Mouse (Mus musculus): ENCODE data around the gene Hipk2. TPM values are rescaled to one million over a fixed set of nuclear protein-coding genes. Genes with fewer than 3 reads are reported as not detected.

Gene Hipk2
- polyA plus RNA-seq, 3 experiments from 2014 or later: 10.2 to 17.9 (median 17.6) TPM

- ATAC-seq: no peak
Observed at GRCm38 (mm10) chr6:38827435-38827834, 48.5 kb downstream of the Hipk2 start.

GRCm38 (mm10) chr6:38826857-38827256 is 49.1 kb downstream of the Hipk2 start:
- no peak for ATAC-seq

- no peak for ATAC-seq
Observed at GRCm38 (mm10) chr6:38825886-38826285, 50.1 kb downstream of the Hipk2 start.

DNA sequence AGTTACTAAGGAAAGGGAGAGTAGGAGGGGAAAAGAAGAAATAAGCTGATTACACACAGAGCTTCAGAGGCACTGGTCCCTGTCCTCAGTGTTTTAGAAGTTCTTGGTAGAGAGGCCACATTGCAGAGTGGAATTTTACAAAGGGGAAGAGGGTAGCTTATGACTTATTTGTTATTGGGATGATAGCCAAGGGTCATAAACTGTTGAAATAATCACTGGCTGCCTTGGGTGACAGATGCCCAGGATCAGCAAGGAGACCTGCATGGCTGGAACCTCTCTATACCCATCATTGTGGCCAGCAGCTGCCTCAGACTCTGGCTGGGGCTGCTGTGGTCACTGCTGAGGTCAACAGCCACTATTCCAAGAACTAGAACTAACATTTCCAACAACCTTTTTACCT is 52.1 kb downstream of the Hipk2 start:
- no peak for ATAC-seq

DNA sequence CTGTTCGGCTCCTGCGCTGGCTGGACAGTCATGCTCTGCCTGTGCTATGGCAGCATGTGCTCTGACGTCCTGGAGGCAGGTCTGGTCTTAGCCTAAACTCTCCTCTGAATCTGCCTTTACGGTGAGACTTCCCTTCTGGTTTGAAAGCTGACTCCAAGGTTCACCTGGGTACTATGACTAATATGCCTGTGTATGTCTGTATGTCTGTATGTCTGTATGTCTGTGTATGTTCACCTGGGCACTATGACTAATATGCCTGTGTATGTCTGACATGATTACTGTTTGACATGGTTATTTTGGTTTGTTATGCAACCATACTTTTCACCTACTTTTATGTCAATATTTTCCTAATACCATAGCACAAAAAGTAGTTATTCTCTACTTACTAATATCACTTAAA is 52.8 kb downstream of the Hipk2 start:
- no peak for ATAC-seq

DNA sequence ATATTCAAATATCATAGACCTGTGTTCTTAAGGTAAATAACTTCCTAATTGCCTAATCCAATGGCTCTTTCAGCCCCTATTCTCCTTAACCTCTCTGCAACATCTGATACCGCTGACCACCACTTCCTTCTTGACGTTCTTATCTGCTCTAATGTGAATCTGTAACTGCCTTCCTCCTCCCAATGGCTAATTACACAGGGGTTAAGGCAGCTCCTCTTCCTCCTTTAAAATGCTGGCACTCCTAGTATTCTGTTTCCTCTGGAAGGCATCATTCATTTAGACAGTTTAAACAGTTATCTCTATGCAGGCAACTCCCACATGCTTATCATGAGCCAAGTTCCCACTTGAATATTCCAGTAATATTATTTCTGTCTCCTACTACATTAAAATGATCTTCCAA is 54.3 kb downstream of the Hipk2 start:
- no peak for ATAC-seq

- no peak for ATAC-seq
Observed at GRCm38 (mm10) chr6:38820862-38821261, 55.1 kb downstream of the Hipk2 start.

- ATAC-seq: no peak
Observed at GRCm38 (mm10) chr6:38816216-38816615, 59.7 kb downstream of the Hipk2 start.

DNA sequence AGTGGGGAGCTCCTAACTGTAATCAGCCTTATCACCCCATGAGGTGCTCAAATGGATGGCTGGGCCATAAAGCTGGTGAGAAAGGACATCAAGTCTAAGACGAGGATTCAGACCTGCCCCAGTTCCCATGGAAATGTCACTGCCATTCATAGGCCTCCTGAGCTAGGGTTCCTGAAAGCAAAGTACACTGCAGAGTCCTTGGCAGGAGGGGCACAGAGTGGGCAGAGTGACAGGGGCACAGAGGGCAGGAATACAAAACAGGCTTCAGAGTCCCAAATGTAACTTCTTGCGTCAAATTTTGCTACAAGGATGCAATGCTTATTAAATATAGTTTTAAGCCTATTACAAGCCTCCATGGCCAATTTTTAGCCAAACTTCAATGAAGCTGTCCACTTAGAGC is 60.4 kb downstream of the Hipk2 start:
- ATAC-seq: no peak

- ATAC-seq: no peak
Observed at GRCm38 (mm10) chr6:38814690-38815089, 61.3 kb downstream of the Hipk2 start.

- no peak for ATAC-seq
Observed at GRCm38 (mm10) chr6:38811459-38812145, 64.4 kb downstream of the Hipk2 start.

DNA sequence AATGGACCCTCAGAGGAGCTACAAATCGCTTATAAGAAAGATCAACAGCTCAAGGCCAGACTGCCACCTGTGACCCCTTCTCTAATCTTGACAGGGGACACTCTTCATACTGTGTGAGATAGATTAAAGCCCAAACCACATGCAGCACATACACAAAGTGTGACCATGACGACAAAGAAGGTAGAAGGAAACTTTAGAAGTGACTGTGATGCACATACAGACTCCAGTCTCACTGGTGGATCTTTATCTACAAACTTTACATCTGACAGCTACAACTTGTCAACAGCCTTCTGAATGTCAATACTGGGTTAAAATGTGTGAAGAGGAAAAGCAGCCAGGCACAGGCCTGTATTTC is 65.9 kb downstream of the Hipk2 start:
- peak; percentile 81 for ATAC-seq

DNA sequence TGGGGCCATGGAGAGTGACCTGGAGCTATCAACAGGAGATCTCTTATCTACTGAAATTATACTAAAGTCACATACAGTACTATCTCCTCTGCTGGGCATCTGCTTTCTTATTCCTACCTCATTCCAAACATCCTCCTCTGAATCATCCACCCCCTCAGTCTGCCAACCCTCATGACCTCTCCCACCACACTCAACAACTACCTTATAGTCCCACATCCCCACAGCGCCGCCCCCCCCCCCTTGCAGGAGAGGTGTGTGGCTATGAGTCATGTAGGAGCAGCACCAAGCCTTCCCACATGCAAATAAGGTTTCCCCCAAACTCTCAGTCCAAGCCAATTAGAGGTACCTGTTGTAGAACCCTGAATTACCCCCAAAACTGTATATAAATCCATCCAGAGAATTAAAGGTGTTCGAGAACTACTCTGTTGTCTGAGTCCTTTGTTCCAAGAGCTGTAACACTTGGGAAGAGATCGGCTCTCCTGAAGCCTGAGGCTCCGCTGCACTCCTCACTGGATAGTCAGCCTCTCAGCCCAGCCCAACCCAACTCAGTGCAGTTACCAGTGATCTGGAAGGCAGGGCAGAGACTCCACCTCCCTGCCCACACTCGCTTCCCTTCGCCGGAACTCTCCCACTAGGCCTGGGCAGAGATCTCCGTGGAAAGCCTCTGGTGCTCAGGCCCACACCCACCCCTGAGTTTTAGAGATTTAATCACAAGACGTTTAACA is 66.4 kb downstream of the Hipk2 start:
- ATAC-seq: peak; percentile 67

DNA sequence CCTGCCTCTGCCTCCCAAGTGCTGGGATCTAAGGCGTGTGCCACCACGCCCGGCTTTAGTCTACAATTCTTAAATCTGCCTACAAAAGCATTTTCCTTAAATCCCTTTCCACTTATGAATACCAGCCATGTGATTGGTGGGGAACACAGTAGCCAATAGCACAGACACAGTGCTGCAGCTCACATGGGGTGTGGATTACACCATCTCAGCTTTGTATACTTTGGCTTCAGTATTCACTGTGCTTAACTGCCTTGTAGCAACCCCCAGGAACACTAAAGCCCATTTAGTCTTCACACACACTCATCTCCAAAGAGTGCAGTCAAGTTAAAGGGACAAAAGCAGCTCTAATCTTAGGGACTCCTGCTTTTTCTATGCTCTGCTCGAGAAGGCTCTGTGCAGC is 67.6 kb downstream of the Hipk2 start:
- no peak for ATAC-seq

- ATAC-seq: peak; percentile 17
Observed at GRCm38 (mm10) chr6:38806963-38807445, 69.0 kb downstream of the Hipk2 start.

DNA sequence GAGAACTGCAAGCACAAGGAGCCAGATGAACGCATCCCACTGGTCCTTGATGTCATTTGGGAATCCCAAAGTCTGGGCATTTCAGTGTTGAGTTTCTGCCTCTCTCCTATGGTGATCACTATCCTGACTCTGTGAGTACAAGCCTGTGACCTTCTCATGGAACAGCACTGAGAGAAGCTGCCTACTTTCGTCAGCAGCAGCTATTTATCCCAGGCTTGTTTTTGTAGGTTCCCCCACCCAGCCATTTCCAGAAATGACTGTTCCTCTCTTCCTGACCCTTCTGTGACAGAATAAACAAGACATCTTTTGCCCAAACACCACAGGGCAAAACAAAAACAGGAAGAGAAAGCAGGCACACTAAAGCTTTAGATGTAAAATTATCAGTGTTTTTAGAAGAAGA is 70.4 kb downstream of the Hipk2 start:
- ATAC-seq: no peak

DNA sequence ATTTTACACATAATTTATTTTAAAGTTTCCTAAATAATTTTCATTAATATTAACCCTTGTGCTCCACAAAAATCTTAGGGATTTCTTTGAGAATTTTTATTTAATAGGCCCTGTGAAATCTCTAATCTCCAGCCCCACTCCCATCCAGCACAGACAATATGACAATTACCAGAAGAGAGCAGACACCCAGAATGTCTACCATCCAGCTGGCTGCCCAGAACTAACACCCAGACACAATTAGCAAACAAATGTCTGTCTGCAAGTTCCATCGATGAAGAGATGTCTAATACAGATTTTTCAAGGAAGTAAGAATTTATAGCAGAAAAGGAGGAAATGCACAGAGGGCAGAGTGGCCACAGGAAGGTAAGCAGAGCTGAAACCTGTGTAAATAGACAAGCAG is 74.7 kb downstream of the Hipk2 start:
- ATAC-seq: no peak

DNA sequence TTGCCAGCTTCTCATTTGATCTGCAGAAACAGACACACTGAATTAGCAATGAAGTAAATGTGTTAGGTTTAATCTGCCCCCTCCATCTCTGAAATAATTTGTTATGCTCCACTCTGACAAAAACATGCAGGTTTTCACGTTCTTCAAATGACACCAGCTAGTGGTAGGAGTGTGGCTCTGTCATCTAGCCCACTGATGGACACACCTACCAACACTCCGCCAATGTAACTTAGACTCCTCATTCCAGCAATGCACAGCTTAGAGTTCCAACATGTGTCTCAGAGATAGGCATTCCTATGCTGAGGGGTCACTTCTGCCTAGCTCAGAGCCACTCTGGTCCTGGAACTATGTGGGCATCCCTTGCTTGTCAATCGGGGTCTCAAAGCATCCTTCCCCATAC is 78.4 kb downstream of the Hipk2 start:
- no peak for ATAC-seq

- no peak for ATAC-seq
Observed at GRCm38 (mm10) chr6:38796993-38797392, 79.0 kb downstream of the Hipk2 start.

DNA sequence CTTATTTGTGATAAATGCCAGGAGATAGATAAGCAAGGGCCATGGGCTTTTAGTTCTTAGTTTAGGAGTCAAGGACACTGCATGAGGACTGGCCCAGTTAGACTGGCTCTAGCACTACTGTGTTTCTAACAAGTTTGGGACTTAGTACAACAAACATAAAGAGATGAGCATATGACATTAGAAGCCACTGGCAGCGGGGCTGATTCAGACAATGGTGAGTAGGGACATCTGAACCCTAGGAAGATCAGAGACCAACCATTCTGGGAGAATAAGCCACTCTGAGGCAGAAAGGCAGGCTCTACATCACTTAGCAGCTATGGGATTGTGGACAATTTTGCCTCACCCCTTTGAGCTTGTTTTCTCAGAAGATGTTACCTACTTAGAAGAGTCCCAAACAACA is 79.6 kb downstream of the Hipk2 start:
- no peak for ATAC-seq

DNA sequence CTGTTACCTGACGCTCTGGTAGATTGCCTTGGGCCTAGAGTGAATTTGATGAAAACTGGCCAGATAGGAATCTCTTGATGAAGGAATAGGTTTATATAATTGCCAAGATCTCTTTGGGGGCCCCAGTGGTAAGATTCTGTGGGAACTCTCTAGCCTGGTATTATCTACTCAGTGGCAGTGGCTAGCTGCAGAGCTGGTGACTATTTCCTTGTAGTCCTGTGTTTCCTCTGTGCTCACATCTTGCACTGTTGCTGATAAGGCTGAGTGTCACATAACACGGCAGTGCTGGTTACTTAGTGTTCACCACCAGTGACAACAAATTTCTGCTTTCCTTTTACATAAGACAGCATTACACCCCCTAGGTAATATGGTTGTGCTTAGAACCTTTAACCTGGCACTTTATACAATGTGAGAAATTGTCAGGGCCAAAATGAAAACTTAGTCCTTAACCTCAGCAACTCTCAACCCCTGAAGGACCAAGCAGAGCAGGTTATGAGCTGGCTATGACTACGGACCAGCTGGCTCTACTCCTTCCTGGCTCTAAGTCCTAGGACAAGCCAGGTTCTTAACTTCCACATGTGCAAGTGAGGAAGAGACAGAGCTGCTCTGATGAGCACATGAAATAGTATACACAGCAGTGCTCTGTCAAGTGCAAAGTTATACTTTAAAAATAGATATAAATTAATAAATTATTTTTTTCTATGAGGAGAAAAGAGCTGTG is 80.7 kb downstream of the Hipk2 start:
- no peak for ATAC-seq

DNA sequence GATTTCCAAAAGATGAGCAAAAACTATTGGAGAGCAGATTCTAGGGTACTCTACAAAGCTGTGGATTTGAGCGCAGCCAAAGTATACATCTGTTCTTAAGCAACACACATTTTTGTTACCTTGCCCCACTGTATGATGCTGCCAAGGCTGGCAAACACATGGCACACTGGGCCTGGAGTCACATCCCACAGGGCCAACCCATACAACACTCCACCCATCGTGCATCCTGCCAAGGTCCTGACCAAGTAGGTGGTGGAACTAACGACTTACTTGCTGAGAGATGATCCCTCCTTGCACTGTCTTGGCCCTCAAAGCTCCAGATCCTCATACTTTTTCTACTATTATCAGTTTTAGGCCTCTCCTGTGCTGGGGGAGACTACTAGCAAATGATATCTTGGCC is 83.0 kb downstream of the Hipk2 start:
- no peak for ATAC-seq

- ATAC-seq: peak; percentile 87
Observed at GRCm38 (mm10) chr6:38789221-38789810, 86.6 kb downstream of the Hipk2 start.

Measured in inflammation-experienced regulatory T-cells, adult 6 months (primary cell).